15 mouse cellular contexts compared by ENCODE assay signal in the genomic region with DNA sequence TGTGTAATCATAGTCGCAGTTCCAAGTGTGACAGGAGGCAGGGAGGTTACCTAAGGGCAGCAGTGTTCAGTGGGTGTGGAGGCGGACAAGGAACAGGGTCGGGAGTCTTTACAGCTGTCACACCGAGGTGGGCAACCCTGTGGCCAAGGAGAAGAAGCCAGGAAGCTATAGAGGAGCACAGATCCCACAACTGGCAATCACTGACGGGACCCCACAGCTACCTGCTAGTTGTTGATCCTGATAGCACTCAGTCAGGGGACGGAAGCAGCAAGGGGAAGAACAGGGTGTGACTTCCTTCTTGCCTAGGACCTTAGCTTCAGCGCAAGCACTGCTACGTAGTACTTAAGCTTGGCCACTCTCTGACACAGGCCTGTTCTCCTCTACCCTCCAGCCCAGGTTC.
DNase-seq lines count a peak whose midpoint lies in the region; ATAC-seq lines count a peak whose summit lies in the region.
"Had no signal": no experiment of that assay in that cellular context is flagged by ENCODE, and none has a peak within 500 bp of the region (broad histone marks: within the 10 kb centered on the region; RNA-seq: fewer than 3 reads in every experiment).

No protein-coding gene starts in this region.

- H3K36me3 ChIP-seq in heart, embryonic 11.5 days (ENCODE audit: control insufficient read depth, insufficient read depth, low read length): no peaks in the 10 kb centered on the region
- H3K36me3 ChIP-seq in forebrain, embryonic 15.5 days: no peaks in the 10 kb centered on the region
- H3K36me3 ChIP-seq in midbrain, embryonic 12.5 days: no peaks in the 10 kb centered on the region
- H3K36me3 ChIP-seq: G1E; limb, embryonic 12.5 days; stomach, embryonic 15.5 days had no signal

- peak overlapping the region; percentile 60 for H3K4me2 ChIP-seq in heart, embryonic 11.5 days
- H3K4me2 ChIP-seq in forebrain, embryonic 15.5 days (replicated peaks): peak overlapping the region; percentile 37
- peak overlapping the region; percentile 48 for H3K4me2 ChIP-seq in midbrain, embryonic 12.5 days (replicated peaks)
- H3K4me2 ChIP-seq: limb, embryonic 12.5 days; stomach, embryonic 15.5 days had no signal

- no peak overlapping the region for H3K9ac ChIP-seq in heart, embryonic 11.5 days (ENCODE audit: low read depth, low read length)
- no peak overlapping the region for H3K9ac ChIP-seq in forebrain, embryonic 15.5 days (replicated peaks)
- H3K9ac ChIP-seq in midbrain, embryonic 12.5 days (replicated peaks): peak overlapping the region; percentile 20; the same call in 1 of the 2 replicates
- H3K9ac ChIP-seq: limb, embryonic 12.5 days; stomach, embryonic 15.5 days had no signal

- H3K4me3 ChIP-seq in heart, embryonic 11.5 days (ENCODE audit: low read depth, low read length): peak overlapping the region; percentile 30
- H3K4me3 ChIP-seq in forebrain, embryonic 15.5 days: peak overlapping the region; percentile 18; the same call in 1 of the 2 replicates
- peak overlapping the region; percentile 19 for H3K4me3 ChIP-seq in midbrain, embryonic 12.5 days
- H3K4me3 ChIP-seq: limb, embryonic 12.5 days; stomach, embryonic 15.5 days had no signal

- H3K4me1 ChIP-seq in heart, embryonic 11.5 days (ENCODE audit: control insufficient read depth, insufficient read depth, low read length): peaks cover 4% of the 10 kb centered on the region
- peaks cover 10% of the 10 kb centered on the region; the same call in 1 of the 2 replicates for H3K4me1 ChIP-seq in forebrain, embryonic 15.5 days
- H3K4me1 ChIP-seq in midbrain, embryonic 12.5 days: peaks cover 26% of the 10 kb centered on the region
- H3K4me1 ChIP-seq: limb, embryonic 12.5 days; stomach, embryonic 15.5 days had no signal

- peaks cover 27% of the 10 kb centered on the region for H3K27me3 ChIP-seq in heart, embryonic 11.5 days (ENCODE audit: control insufficient read depth, insufficient read depth, low read length)
- H3K27me3 ChIP-seq in forebrain, embryonic 15.5 days: peaks cover 51% of the 10 kb centered on the region
- peaks cover 49% of the 10 kb centered on the region for H3K27me3 ChIP-seq in midbrain, embryonic 12.5 days

- H3K27ac ChIP-seq in heart, embryonic 11.5 days (ENCODE audit: low read depth, low read length): peak overlapping the region; percentile 82; the same call in 1 of the 2 replicates
- H3K27ac ChIP-seq in forebrain, embryonic 15.5 days (replicated peaks): no peak overlapping the region
- peak overlapping the region; percentile 82 for H3K27ac ChIP-seq in midbrain, embryonic 12.5 days (replicated peaks)
- H3K27ac ChIP-seq: limb, embryonic 12.5 days; stomach, embryonic 15.5 days had no signal

- DNase-seq in heart, adult 8-10 months (ENCODE audit: low spot score): no peak
- DNase-seq in R1 (ENCODE audit: low read depth, low spot score): peak; percentile 18
- DNase-seq in layer of hippocampus, postnatal 10 days (ENCODE audit: low spot score in 2 of 2): no peak
- DNase-seq in thymus, postnatal 14 days: no peak
- DNase-seq: cerebellum, adult 2 months; kidney, postnatal 25 days; right cerebral cortex, postnatal 4 days; thymus, postnatal 25 days had no signal

- no peaks in the 10 kb centered on the region for H3K9me3 ChIP-seq in heart, embryonic 11.5 days (replicated peaks; ENCODE audit: control insufficient read depth, low read length)
- no peaks in the 10 kb centered on the region for H3K9me3 ChIP-seq in forebrain, embryonic 15.5 days
- no peaks in the 10 kb centered on the region for H3K9me3 ChIP-seq in midbrain, embryonic 12.5 days
- H3K9me3 ChIP-seq: limb, embryonic 12.5 days; stomach, embryonic 15.5 days had no signal

- no peak for ATAC-seq in heart, embryonic 11.5 days (replicated peaks; ENCODE audit: insufficient number of reproducible peaks, low FRiP score, low TSS enrichment)
- no peak for ATAC-seq in forebrain, embryonic 15.5 days (replicated peaks)
- ATAC-seq in midbrain, embryonic 12.5 days (ENCODE audit: low FRiP score, low read depth): no peak
- ATAC-seq in megakaryocyte progenitor cell, adult 5-6 weeks (replicated peaks; ENCODE audit: poor library complexity): no peak

- WGBS in heart, embryonic 11.5 days (ENCODE audit: insufficient replicate concordance): 13% methylated on average over 8 of the region's 8 CpGs
- WGBS in forebrain, embryonic 15.5 days: 7% methylated on average over 8 of the region's 8 CpGs
- 7% methylated on average over 8 of the region's 8 CpGs for WGBS in midbrain, embryonic 12.5 days
